Comparison of ENCODE assay signal across 8 mouse cellular contexts in the genomic region with DNA sequence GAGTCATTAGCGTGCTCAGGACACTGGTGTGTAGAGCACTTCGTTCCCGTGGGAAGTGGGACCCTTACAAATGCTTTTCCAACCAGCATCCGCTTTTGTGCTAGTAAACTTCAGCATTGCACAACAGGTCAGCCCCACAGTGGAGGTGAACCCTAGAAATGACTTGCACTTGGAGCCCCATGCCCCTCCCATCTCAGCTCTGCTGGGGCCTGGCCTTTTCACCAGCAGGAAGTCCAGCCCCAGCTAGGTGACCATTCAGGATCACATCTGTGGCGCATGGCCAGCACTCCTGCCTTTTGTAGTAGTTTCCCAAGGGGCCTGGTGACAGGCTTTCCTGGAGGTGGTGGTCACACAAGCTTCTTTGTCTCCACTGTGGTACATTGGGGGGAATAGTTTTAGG. TPM values are rescaled to one million over a fixed set of nuclear protein-coding genes. Genes with fewer than 3 reads are reported as not detected.
DNase-seq lines count a peak whose midpoint lies in the region; ATAC-seq and TF ChIP-seq lines count a peak whose summit lies in the region.

No protein-coding gene starts in this region.

- peaks cover 56% of the 10 kb centered on the region for H3K79me2 ChIP-seq in MEL (ENCODE audit: control insufficient read depth, insufficient read depth, low read length, poor library complexity)

- no peaks in the 10 kb centered on the region for H3K27me3 ChIP-seq in MEL (ENCODE audit: control insufficient read depth in 1 of 2, insufficient read depth in 2 of 2, low read length in 2 of 2)

- H3K9ac ChIP-seq in MEL (ENCODE audit: control insufficient read depth, low read depth, low read length, poor library complexity, severe bottlenecking): peak overlapping the region; percentile 89

- 0 out of 2 replicates have a peak overlapping the region, but pooled peaks have one; percentile 2 for H3K27ac ChIP-seq in MEL (ENCODE audit: control insufficient read depth, low read depth, low read length)
- H3K27ac ChIP-seq in brown adipose tissue, adult 24 weeks (replicated peaks; ENCODE audit: low read depth, low read length): peak overlapping the region; percentile 5; the same call in 1 of the 2 replicates

- TF ChIP-seq POLR2A in MEL (IDR thresholded peaks at IDR 0.05; ENCODE audit: control insufficient read depth in 1 of 2, insufficient read depth in 1 of 2, low read depth in 1 of 2, low read length in 2 of 2, poor library complexity in 1 of 2): 0 out of 4 replicates have a peak, but pooled peaks of 1 of the 2 experiments have one; percentile 21

- no peak for TF ChIP-seq RAD21 in MEL (IDR thresholded peaks at IDR 0.05; ENCODE audit: low read depth, low read length)

- H3K4me3 ChIP-seq in MEL (ENCODE audit: control insufficient read depth in 1 of 2, insufficient read depth in 1 of 2, low read depth in 2 of 2, low read length in 2 of 2): peak overlapping the region; percentile 86 to 88
- peak overlapping the region; percentile 65 for H3K4me3 ChIP-seq in brown adipose tissue, adult 24 weeks (ENCODE audit: insufficient read depth, low read depth, low read length)

- H3K9me3 ChIP-seq in MEL (replicated peaks; ENCODE audit: insufficient read depth, low read length): no peaks in the 10 kb centered on the region

- intact Hi-C loops in heart, postnatal 10 days (cut with DNase I): loop anchor here (5.0 kb wide), 3 partner anchors 34 to 131 kb away; no protein-coding TSS in a partner anchor
- intact Hi-C loops in gastrocnemius, postnatal 14 days (cut with DNase I; ENCODE audit: low total_unique reads): no loop called here

- peak; percentile 61 for ATAC-seq in megakaryocyte, adult 5-6 weeks (ENCODE audit: poor library complexity, severe bottlenecking)

- no peak for TF ChIP-seq EP300 in MEL (IDR thresholded peaks at IDR 0.05; ENCODE audit: low read depth in 1 of 2, low read length in 2 of 2)

- H3K4me1 ChIP-seq in MEL (ENCODE audit: control insufficient read depth in 1 of 2, insufficient read depth in 2 of 2, low read length in 2 of 2): peaks cover 4 to 37% of the 10 kb centered on the region in 2 experiments
- H3K4me1 ChIP-seq in brown adipose tissue, adult 24 weeks (ENCODE audit: control insufficient read depth, insufficient read depth, insufficient read length, low read length): peaks cover 4% of the 10 kb centered on the region; the same call in 1 of the 2 replicates

- TF ChIP-seq CTCF in MEL (IDR thresholded peaks at IDR 0.05 in 2 of 3, conservative IDR thresholded peaks at IDR 0.05 in 1 of 3; ENCODE audit: control insufficient read depth in 1 of 3, insufficient read depth in 1 of 3, low read depth in 2 of 3, low read length in 3 of 3, poor library complexity in 1 of 3, severe bottlenecking in 1 of 3): no peak

- DNase-seq in MEL (ENCODE audit: low read depth, low spot score): no peak
- peak; percentile 31 to 32 for DNase-seq in heart, postnatal 10 days
- DNase-seq in kidney, postnatal 4 days: peak; percentile 41 to 57
- DNase-seq in gastrocnemius, adult 18-20 months (ENCODE audit: low spot score): no peak
- no peak for DNase-seq in gastrocnemius, postnatal 14 days
- no peak for DNase-seq in cerebellum, adult 9-10 months

- peaks cover 0 to 50% of the 10 kb centered on the region in 2 experiments; a peak in 3 of 4 replicates for H3K36me3 ChIP-seq in MEL (ENCODE audit: control insufficient read depth in 1 of 2, insufficient read depth in 2 of 2, low read length in 2 of 2)

TF ChIP-seq in MEL, 35 proteins besides CTCF, POLR2A, EP300 and RAD21:
- no peak for TF ChIP-seq HCFC1 (IDR thresholded peaks at IDR 0.05; ENCODE audit: low read depth, low read length)

RNA-seq across cellular contexts. Expression of a gene that starts 1.8 kb away (rescaled TPM):
- total RNA-seq in MEL (2012; rRNA removed): 92.4 and 94.1 TPM in 2 replicates
- polyA plus RNA-seq in MEL (2012; ENCODE audit: insufficient read depth in 1 of 2, insufficient read length in 2 of 2, low read depth in 1 of 2, low replicate concordance in 2 of 2, missing spikeins in 1 of 2): 10 to 100 TPM; 34.3 to 72.8 TPM
- polyA plus RNA-seq in brown adipose tissue, adult 24 weeks (2012; ENCODE audit: insufficient read depth, insufficient read length, missing spikeins): 5.0 and 6.8 TPM in 2 replicates
- total RNA-seq in heart, postnatal 10 days (2021): 10 to 100 TPM; 40.3 to 57.2 TPM
- 36.5 and 41.4 TPM in 2 replicates for total RNA-seq in megakaryocyte, adult 5-6 weeks (2015)
- 56.6 and 62.1 TPM in 2 replicates for total RNA-seq in megakaryocyte, adult 5-6 weeks (2017)
- total RNA-seq in gastrocnemius, adult 18-20 months (2021): 1 to 10 TPM; 1.1 to 1.2 TPM
- 1 to 10 TPM; 4.8 to 5.6 TPM for total RNA-seq in gastrocnemius, postnatal 14 days (2021)

Comparison
In these comparisons a context has a peak if more than half of its experiments do, and no peak if none do; other contexts are left out.
1. DNase-seq: peak in heart, postnatal 10 days (2 of 2) and kidney, postnatal 4 days (2 of 2); none in MEL (single experiment), gastrocnemius, adult 18-20 months (single experiment), gastrocnemius, postnatal 14 days (single experiment) and cerebellum, adult 9-10 months (single experiment).
2. RNA of a gene that starts 1.8 kb away (total RNA-seq): 92.4 to 94.1 TPM in MEL, 40.3 to 57.2 TPM in heart, postnatal 10 days and 36.5 to 62.1 TPM in megakaryocyte, adult 5-6 weeks; 4.8 to 5.6 TPM in gastrocnemius, postnatal 14 days and 1.1 to 1.2 TPM in gastrocnemius, adult 18-20 months; every median in the first group is over 4 times any median in the second.